Mouse (Mus musculus): Measurements from ENCODE around the gene Gm20708.
A peak's percentile ranks its signal among the peaks of the same experiment; 100 is the strongest.

Gene Gm20708

DNA sequence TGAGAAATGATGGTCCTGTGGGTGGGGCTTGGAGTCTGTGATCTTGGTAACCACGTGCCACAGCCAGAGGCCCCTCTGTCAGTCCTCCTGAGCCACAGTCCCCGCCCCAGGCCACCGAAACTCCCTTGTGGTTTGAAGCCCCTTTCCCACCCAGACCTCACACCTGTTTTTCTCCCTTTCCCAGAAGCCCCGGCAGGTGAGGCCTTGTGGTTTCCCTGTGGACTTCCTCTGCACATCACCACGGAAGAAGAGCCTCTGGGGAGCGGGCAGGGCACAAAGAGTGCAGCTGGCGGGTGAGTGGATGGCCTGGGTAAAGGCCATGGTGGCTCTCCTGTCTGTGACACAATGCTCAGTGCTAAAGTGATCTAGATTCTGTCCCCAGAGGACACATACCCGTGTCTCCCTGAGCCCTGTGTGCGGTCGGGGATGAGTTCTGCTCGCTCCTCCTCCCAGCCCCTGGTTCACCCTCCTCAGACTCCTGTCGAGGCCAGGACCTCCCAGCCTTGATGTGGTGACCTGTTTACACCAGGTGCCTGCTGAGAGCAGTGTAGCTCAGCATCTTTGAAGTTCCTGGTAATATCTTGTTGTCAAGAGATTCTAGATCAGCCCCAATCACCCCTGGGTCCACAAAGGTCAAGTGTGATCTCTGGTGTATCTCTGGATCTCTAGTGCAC is 62.6 kb downstream of the Gm20708 start:
- DNase-seq, result no peak

DNA sequence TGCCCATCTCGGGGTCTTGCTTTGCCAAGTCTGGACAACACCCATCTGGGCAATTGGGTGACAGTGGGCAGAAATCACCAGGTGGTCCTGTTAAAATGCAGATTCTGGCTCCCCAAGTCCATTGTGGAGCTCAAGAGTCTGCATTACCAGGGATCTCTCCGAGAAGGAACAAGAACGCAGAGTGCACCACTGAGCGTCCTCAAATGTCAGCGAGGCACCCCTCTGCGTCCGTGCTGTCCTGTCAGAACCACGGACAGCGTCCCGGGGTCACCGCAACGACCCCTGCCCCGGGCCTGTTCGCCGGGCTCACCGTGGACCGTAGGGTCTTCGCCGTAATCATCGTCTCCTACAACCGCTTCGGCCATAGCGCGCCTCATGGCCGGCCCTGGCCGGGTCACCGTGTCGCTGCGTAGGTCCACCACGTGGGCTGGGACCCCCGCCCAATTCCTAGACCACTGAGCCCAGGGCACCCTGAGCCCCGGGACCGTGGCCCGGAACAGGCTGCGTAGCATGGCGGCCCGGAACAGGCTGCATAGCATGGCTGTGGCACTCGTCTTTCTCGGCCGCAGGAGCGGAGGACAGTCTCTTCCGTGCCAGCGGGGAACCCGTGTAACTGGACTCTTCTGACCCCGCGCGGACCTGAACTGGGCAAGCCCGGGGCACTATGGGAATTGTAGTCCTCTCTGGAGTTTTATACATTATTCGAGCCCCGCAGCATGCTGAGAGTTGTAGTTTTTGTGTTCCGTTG is 63.6 kb downstream of the Gm20708 start, which contains the start of gene Tha1:
Gene Tha1 (minus strand): TSS at position 621 of the 748 bp plus-strand sequence.
- DNase-seq, result peak; percentile 90

DNA sequence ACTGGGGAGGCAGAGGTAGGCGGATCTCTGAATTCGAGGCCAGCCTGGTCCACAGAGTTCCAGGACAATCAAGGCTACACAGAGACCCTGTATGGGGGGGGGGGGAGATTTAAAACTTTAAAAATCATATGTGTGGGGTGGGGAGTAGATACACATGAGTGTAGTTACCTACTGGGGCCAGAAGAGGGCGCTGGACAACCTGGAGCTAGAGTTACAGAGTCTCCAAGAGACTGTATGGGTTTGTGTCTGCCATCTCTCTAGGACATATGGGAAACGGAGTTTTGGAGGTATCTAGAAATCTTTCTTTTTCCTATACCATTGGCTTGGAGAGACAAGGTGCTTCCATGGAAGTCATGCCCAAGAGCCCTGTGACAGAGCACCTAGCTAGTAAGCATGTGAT is 65.0 kb downstream of the Gm20708 start:
- no peak for DNase-seq

GRCm38 (mm10) chr11:117875681-117876080 is 66.2 kb downstream of the Gm20708 start:
- DNase-seq, result no peak

GRCm38 (mm10) chr11:117877917-117878745 is 68.7 kb downstream of the Gm20708 start:
- peak; percentile 76 for DNase-seq

DNA sequence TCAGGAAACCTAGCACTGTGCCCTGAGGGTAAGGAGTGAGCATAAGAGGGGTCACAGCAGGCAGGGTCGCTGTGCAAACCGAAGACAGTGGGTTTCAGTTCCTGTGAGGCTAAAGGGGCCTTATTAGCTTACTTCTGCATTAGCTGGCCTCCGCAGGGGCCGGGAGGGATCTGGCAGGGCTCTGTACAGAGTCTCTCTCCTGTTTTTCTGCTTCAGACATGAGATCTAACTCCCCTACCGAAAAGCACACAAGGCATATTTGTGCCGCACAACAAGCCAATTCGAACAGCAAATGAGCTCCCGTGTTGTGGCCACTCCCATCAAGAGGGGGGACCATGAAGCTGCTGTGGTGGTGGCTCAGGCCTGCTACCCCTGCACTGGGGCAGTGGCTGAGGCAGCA is 69.4 kb downstream of the Gm20708 start:
- DNase-seq, result no peak

DNA sequence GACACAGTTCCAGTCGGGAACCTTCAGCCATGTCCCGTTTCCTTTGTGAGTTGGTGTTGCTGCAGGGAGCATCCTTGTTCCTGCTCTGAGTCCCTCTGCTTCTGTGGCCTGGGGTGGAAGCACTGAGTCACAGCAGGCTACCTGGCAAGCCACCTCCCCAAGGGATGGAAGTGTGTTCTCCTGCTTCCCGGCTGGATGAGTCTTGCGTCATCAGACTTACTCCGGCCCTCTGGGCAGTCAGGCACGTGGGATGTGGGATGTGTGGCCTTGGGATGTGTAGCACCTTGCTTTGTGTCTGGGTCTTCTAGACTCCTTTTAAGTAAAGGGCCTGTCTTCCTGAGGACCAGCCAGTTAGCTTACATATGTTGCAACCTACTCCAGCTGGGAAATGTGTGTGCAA is 70.2 kb downstream of the Gm20708 start:
- DNase-seq, result no peak

GRCm38 (mm10) chr11:117880336-117880976 is 71.0 kb downstream of the Gm20708 start:
- no peak for DNase-seq

DNA sequence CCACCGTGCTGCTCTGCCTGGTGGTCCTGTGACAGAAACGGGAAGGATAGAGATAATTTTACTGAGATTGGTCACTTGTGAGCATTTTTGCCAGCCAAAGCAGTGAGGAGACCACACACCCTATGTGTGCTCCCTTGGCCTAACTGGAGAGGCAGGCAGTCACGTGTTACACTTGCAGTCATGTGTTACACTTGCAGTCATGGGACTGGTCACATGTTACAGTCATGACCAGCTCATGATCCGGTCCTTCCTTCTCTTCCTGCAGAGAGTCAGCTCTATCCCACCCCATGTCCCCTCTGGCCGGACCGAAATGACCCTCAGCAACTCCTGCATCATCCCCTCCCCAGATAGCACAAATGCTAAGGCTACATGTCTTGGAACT is 71.5 kb downstream of the Gm20708 start:
- DNase-seq, result no peak

DNA sequence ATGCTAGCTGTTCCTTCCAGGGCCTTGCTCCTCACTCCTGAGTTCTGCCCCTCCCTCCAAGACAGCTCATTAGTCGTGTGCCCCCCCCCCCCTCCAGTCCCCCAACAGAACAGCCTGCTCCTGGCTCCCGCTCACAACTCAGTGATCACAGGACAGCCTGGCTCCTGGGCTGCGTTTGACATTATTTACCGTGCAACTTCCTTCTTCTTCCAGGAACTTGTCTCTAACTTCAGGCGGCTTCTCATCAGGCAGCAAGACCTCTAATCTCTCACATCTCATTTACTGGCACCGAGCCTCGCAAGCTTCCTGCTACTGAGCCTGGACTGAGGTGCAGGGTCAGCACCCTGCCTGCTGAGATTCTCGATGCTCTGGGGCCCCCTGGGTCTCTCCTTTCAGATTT is 72.3 kb downstream of the Gm20708 start:
- DNase-seq, result peak; percentile 79

DNA sequence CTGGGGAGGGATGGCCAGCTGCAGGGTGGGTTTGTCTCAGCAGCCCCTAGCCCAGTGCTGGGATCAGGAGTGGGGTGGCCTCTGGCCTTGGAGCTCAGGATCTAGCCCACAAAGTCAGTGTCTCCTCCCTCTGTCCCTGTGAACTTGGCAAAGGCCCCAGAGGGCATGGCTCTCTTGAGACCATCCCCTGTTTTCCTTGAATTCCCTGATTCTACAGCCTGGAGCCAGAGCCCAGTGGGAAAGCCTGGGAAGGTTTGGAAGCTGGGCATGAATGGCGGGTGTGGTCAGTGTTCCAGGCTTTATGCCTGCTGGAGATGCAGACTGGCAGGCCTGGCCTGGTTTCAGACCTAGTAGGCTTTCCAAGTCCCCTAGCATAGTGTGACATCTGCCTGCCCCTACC is 72.7 kb downstream of the Gm20708 start:
- DNase-seq, result peak; percentile 46

DNA sequence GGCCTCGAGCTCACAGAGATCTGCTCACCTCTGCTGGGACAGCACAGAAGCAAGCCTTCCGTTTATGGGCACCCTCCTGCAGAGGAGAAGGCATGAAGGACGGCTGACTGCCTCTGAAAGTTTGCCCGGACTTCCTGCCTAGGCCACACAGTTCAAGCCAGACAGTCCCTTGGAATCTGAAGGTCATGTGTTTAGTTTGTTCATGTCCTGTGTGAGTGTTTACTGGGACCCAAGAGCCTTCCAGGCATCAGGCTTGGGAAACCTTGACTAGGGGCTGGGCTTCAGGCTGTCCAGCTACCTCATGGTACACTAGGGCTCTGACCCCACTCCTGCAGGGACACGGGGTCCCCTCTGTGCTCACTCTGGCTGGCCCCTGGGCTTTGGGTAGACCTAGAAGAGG is 76.5 kb downstream of the Gm20708 start:
- DNase-seq, result no peak

- DNase-seq, result no peak
Observed at GRCm38 (mm10) chr11:117888168-117888852, 78.8 kb downstream of the Gm20708 start.

DNA sequence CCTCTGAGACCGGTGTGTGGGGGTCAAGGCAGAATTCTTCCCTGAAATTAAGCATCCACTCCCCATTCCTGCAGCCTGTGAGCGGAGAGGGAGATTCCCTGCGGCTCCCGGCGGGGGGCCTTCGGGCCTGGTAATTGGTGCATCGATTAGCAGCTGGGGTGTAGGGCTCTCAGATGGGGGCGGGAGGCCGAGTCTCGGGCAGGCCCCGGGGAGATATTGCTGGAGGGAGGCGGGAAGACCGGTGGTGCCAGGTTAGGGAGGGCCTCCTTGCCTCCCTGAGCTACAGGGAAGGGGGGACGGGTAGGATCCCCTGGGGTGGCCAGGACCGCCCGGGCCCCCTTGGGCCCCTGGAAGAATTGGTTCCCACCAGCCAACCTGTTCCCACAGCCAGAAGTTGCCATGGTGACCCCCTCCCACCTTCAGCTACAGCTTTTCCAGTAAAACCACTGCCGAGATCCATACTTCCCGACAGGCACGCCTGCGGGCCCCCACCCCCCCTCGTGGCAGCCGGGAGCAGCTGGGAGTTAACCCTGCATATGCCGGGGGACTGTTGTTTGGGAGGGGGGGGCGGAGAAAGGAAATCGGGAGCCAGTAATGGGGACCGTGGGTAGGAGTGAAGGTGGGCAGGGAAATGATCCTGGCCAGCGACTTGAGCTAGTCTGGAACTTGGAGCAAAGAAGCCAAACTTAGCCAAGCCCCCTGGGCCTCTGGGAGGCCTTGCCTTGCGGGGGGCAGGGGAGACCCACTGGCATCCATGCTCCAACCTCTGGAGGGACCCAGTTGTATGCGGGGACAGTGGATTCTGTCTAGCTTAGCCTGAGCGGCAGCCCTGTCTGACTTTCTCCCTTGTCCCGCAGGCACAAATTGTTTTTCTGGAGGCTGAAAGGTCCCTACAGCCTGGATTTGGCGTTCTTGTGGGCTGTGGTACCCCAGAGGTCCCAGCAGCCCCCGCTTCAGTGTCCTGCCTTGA is 79.7 kb downstream of the Gm20708 start:
- peak; percentile 70 for DNase-seq
